Mouse (Mus musculus) forebrain, postnatal 0 days (tissue): ENCODE data around the gene Slc50a1. TPM values are rescaled to one million over a fixed set of nuclear protein-coding genes. Genes with fewer than 3 reads are reported as not detected.
A peak's percentile ranks its signal among the peaks of the same experiment; 100 is the strongest.

ENCODE experiments used
- ATAC-seq: fragments of 200-750 bp; cut with Nextera tagmentation; 2 replicates; pipeline ENCODE4 v1.8.0; 2017; ENCODE audit warnings: mild to moderate bottlenecking, moderate library complexity
- DNase-seq: peaks from one replicate; pipeline ENCODE4 v3.0.0-alpha.2; 2015
- H3K27ac ChIP-seq: fragments of 300-500 bp; sonication (generic); 2 replicates; pipeline ENCODE4 v1.5.1; 2014; ENCODE audit warnings: low read depth, mild to moderate bottlenecking, antibody characterized with exemption, low read length, moderate library complexity, mixed read lengths
- H3K27me3 ChIP-seq: fragments of 300-500 bp; sonication (generic); 2 replicates; pipeline ENCODE4 v1.6.1; 2014; ENCODE audit warnings: mild to moderate bottlenecking, low read length, mixed read lengths; ENCODE audit not compliant: insufficient read depth
- H3K36me3 ChIP-seq: fragments of 300-500 bp; sonication (generic); 2 replicates; pipeline ENCODE4 v1.6.1; 2014; ENCODE audit warnings: mild to moderate bottlenecking, moderate library complexity; ENCODE audit not compliant: insufficient read depth
- H3K4me1 ChIP-seq: fragments of 300-500 bp; sonication (generic); 2 replicates; pipeline ENCODE4 v1.6.1; 2014; ENCODE audit warnings: antibody characterized with exemption; ENCODE audit not compliant: insufficient read depth
- H3K4me2 ChIP-seq: fragments of 300-500 bp; sonication (generic); 2 replicates; pipeline ENCODE4 v1.6.1; 2014; ENCODE audit warnings: low read depth, mild to moderate bottlenecking, moderate library complexity
- H3K4me3 ChIP-seq: fragments of 300-500 bp; sonication (generic); 2 replicates; pipeline ENCODE4 v1.5.1; 2014; ENCODE audit warnings: low read depth, low read length, mixed read lengths
- H3K9ac ChIP-seq: fragments of 300-500 bp; sonication (generic); 2 replicates; pipeline ENCODE4 v1.6.1; 2014; ENCODE audit warnings: mild to moderate bottlenecking
- H3K9me3 ChIP-seq: fragments of 300-500 bp; sonication (generic); 2 replicates; pipeline ENCODE4 v1.6.1; 2016; ENCODE audit warnings: low read length
- CTCF ChIP-seq: sonication (generic); IDR thresholded peaks from 2 replicates; pipeline ENCODE4 v1.5.1; 2016; ENCODE audit warnings: antibody characterized with exemption, control low read depth, low read depth
- WGBS: fragments of 180-500 bp; shearing (Covaris S2); extraction: QIAGEN DNeasy Blood & Tissue Kit; methylation state at CpG from one replicate; pipeline ENCODE4 v1.1.7; 2014; 5-methylcytosine and 5-hydroxymethylcytosine counted together
- polyA plus RNA-seq: library from polyadenylated mRNA; unstranded; fragments of >200 nt; fragmentation: Nextera tagmentation; extraction: Ambion mirVana; gene quantifications from 2 replicates; pipeline ENCODE4 v1.2.1, GENCODE M21; 2015
- total RNA-seq: library from RNA; depleted of rRNA; stranded (reverse); fragments of >200 nt; gene quantifications from 2 replicates; pipeline ENCODE4 v1.2.3, GENCODE M21; 2014

The Slc50a1 gene
- total and polyA plus RNA-seq, 2 experiments from 2014 or later = 26.7 to 34.8 TPM

DNA sequence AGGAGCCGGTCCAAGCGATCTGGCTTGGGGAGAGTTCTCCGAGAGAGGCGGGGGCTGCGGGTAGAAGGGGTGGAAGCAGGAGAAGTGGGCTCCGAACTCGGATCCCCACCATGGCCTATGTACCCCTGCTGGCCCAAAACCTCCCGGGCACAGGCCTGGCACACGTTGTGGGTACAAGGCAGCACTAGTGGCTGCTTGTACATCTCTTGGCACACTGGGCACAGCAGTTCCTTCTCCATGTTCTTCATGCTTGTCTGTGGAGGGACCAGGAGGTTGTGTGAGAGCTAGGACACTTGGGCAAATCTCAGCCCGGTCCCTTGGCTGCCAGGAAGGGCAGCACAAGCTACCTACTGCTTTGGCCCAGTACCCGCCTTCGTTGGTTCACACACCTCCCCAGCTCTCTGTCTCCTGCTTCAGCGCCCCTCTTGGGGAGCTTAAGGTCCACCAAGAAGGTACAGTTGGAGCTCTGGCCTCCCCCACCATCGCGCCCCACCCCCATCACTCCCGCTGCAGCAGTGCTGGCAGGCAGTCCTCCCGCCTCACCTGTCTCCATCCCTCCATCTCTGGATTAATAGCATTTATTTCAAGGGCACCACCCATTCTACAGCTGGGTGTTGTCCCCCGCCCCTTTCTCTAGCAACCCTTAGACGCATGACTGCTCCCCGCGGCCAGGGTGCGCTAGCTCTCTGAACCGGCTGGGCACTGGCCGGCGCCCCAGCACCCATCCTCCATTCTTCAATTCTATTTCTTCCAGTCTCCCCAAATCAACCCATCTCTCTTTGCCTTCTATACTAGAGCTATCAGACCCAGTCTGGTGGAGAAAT is 26.0 kb downstream of the Slc50a1 start:
- no peak for DNase-seq
- Histone ChIP-seq H3K4me3 (peak overlapping the region; percentile 74), H3K36me3 (peaks cover 31% of the 10 kb centered on the region), H3K27ac (peak overlapping the region; percentile 95), H3K9ac (peak overlapping the region; percentile 73), H3K9me3 (no peaks in the 10 kb centered on the region), H3K4me2 (peak overlapping the region; percentile 89), H3K4me1 (no peaks in the 10 kb centered on the region), H3K27me3 (no peaks in the 10 kb centered on the region)
- peak; percentile 37 for TF ChIP-seq CTCF
- WGBS = 10% methylated on average over 25 of the region's 25 CpGs
- ATAC-seq = peak; percentile 32

- peak overlapping the region; percentile 89 for H3K4me2 ChIP-seq
- no peaks in the 10 kb centered on the region for H3K27me3 ChIP-seq
- peaks cover 39% of the 10 kb centered on the region for H3K36me3 ChIP-seq
- no peaks in the 10 kb centered on the region for H3K4me1 ChIP-seq
- H3K9ac ChIP-seq = peak overlapping the region; percentile 73
- H3K27ac ChIP-seq = no peak overlapping the region
- WGBS = 13% methylated on average over 14 of the region's 14 CpGs
- ATAC-seq = no peak
- peak; percentile 57 for TF ChIP-seq CTCF
- DNase-seq = no peak
- peak overlapping the region; percentile 74 for H3K4me3 ChIP-seq
- no peaks in the 10 kb centered on the region for H3K9me3 ChIP-seq
These were observed 26.8 kb downstream of the Slc50a1 start for GRCm38 (mm10) chr3:89243609-89244008.

- H3K9me3 ChIP-seq = no peaks in the 10 kb centered on the region
- peaks cover 51% of the 10 kb centered on the region for H3K36me3 ChIP-seq
- H3K4me3 ChIP-seq = no peak overlapping the region
- no peaks in the 10 kb centered on the region for H3K4me1 ChIP-seq
- peak; percentile 81 for TF ChIP-seq CTCF
- H3K4me2 ChIP-seq = 0 out of 2 replicates have a peak overlapping the region, but pooled peaks have one; percentile 89
- H3K27me3 ChIP-seq = no peaks in the 10 kb centered on the region
- no peak overlapping the region for H3K9ac ChIP-seq
- peak; percentile 63 for DNase-seq
- no peak overlapping the region for H3K27ac ChIP-seq
- 69% methylated on average over 9 of the region's 9 CpGs for WGBS
- ATAC-seq = no peak
These were observed 28.0 kb downstream of the Slc50a1 start for GRCm38 (mm10) chr3:89242331-89242895.

DNA sequence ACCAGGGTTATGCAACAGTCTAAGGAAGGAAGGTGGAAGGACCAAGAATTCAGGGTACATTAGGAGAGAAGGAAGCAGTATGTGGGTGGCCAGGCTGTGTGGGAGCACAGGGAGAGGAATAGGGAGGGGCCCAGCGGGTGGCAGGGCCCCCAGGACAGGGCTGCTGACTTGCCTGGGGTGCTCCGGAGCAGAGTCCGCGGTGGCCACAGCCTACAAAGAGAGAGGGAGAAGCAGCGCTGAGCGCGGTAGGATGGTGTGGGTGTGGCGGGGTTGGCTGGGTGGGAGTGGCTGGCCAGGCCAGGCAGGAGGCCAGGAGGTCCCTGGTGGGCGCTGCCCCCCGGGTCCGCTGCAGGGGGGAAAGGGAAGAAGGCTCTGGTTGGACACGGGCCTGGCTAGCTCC is 31.9 kb downstream of the Slc50a1 start:
- no peak for DNase-seq
- H3K27me3 ChIP-seq = no peaks in the 10 kb centered on the region
- ATAC-seq = no peak
- 80% methylated on average over 12 of the region's 12 CpGs for WGBS
- H3K9me3 ChIP-seq = no peaks in the 10 kb centered on the region
- H3K9ac ChIP-seq = no peak overlapping the region
- H3K4me2 ChIP-seq = no peak overlapping the region
- no peaks in the 10 kb centered on the region for H3K4me1 ChIP-seq
- TF ChIP-seq CTCF = no peak
- no peak overlapping the region for H3K4me3 ChIP-seq
- H3K27ac ChIP-seq = no peak overlapping the region
- H3K36me3 ChIP-seq = peaks cover 90% of the 10 kb centered on the region

DNA sequence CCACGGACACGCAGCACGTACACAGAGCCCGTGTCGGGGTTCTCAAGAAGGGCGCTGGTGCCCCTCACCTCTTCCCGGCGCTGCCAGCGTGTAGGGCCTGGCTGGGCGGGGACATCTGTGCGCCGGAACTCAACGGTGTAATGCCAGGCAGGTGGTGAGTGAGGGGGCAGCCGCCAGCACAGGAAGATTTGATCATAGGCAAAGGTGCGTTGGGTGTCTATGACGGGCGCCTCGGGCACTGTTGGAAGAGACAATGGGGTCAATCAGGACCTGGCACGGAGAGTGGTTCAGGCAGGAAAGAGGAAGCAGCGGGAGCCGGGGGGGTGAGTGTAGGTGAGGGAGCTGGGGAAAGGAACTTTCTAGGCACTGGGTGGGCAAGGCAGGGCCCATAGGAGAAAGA is 32.7 kb downstream of the Slc50a1 start:
- ATAC-seq = no peak
- no peak for TF ChIP-seq CTCF
- no peak for DNase-seq
- Histone ChIP-seq H3K4me1 (no peaks in the 10 kb centered on the region), H3K9ac (no peak overlapping the region), H3K4me3 (no peak overlapping the region), H3K9me3 (no peaks in the 10 kb centered on the region), H3K27ac (no peak overlapping the region), H3K27me3 (no peaks in the 10 kb centered on the region), H3K4me2 (no peak overlapping the region), H3K36me3 (peaks cover 97% of the 10 kb centered on the region)
- WGBS = 89% methylated on average over 21 of the region's 21 CpGs

- no peak for DNase-seq
- 89% methylated on average over 10 of the region's 10 CpGs for WGBS
- Histone ChIP-seq H3K27me3 (no peaks in the 10 kb centered on the region), H3K9ac (no peak overlapping the region), H3K4me1 (no peaks in the 10 kb centered on the region), H3K4me3 (no peak overlapping the region), H3K9me3 (no peaks in the 10 kb centered on the region), H3K27ac (no peak overlapping the region), H3K4me2 (no peak overlapping the region), H3K36me3 (peaks cover 87% of the 10 kb centered on the region)
- TF ChIP-seq CTCF = no peak
- ATAC-seq = no peak
These were observed 33.9 kb downstream of the Slc50a1 start for GRCm38 (mm10) chr3:89236516-89236915.

GRCm38 (mm10) chr3:89233562-89234110 is 36.7 kb downstream of the Slc50a1 start:
- Histone ChIP-seq H3K4me2 (no peak overlapping the region), H3K9ac (no peak overlapping the region), H3K9me3 (no peaks in the 10 kb centered on the region), H3K36me3 (peaks cover 58% of the 10 kb centered on the region), H3K27me3 (no peaks in the 10 kb centered on the region), H3K27ac (no peak overlapping the region), H3K4me1 (no peaks in the 10 kb centered on the region), H3K4me3 (no peak overlapping the region)
- no peak for DNase-seq
- no peak for ATAC-seq
- 71% methylated on average over 14 of the region's 14 CpGs for WGBS
- no peak for TF ChIP-seq CTCF
